Mouse (Mus musculus) urinary bladder, postnatal 4 days (tissue): ENCODE data around the gene Tmem50a.
"Not testable (repeated sequence)": the region's sequence is repeated elsewhere in the genome, so short reads cannot be mapped to it uniquely, and the experiment has no call there.

Source experiments
- DNase-seq, 2 experiments: peaks; one replicate each; pipeline ENCODE4 v3.0.0; 2021 to 2022; ENCODE audit warnings: low spot score in 2 of 2

Gene Tmem50a

GRCm38 (mm10) chr4:134923258-134924018 lies 8.6 kb upstream of the Tmem50a start, which contains the start of gene Rsrp1:
Gene Rsrp1 (plus strand): TSS chr4:134923592.
- DNase-seq: peak; percentile 98

- DNase-seq: peak; percentile 52 to 69
These were observed 8.1 kb upstream of the Tmem50a start for GRCm38 (mm10) chr4:134922925-134923244.

- DNase-seq: no peak
These were observed 7.5 kb upstream of the Tmem50a start for GRCm38 (mm10) chr4:134922111-134922924.

GRCm38 (mm10) chr4:134921703-134922102 lies 6.9 kb upstream of the Tmem50a start:
- no peak for DNase-seq

- DNase-seq: no peak
These were observed 5.8 kb upstream of the Tmem50a start for GRCm38 (mm10) chr4:134920631-134921030.

- DNase-seq: no peak
These were observed 5.1 kb upstream of the Tmem50a start for GRCm38 (mm10) chr4:134919733-134920540.

- no peak for DNase-seq
These were observed 3.6 kb upstream of the Tmem50a start for GRCm38 (mm10) chr4:134918381-134918780.

GRCm38 (mm10) chr4:134917194-134917593 lies 2.4 kb upstream of the Tmem50a start:
- DNase-seq: no peak

- no peak for DNase-seq
These were observed 613 bp upstream of the Tmem50a start for GRCm38 (mm10) chr4:134915223-134916050.

- DNase-seq: no peak
These were observed 531 bp downstream of the Tmem50a start for GRCm38 (mm10) chr4:134914122-134914863.

GRCm38 (mm10) chr4:134913413-134913812 lies 1.4 kb downstream of the Tmem50a start:
- peak in 1 of 2 experiments; percentile 74 for DNase-seq

- not testable (repeated sequence) for DNase-seq
These were observed 3.4 kb downstream of the Tmem50a start for GRCm38 (mm10) chr4:134911406-134911805.

- DNase-seq: no peak
These were observed 11.8 kb downstream of the Tmem50a start for GRCm38 (mm10) chr4:134903046-134903445.

GRCm38 (mm10) chr4:134901126-134901525 lies 13.7 kb downstream of the Tmem50a start:
- DNase-seq: no peak

- no peak for DNase-seq
These were observed 17.6 kb downstream of the Tmem50a start for GRCm38 (mm10) chr4:134897256-134897655.

GRCm38 (mm10) chr4:134892096-134892495 lies 22.7 kb downstream of the Tmem50a start:
- DNase-seq: no peak

- no peak for DNase-seq
These were observed 30.5 kb downstream of the Tmem50a start for GRCm38 (mm10) chr4:134884364-134884763.

GRCm38 (mm10) chr4:134883808-134884207 lies 31.0 kb downstream of the Tmem50a start:
- no peak for DNase-seq

- no peak for DNase-seq
These were observed 31.6 kb downstream of the Tmem50a start for GRCm38 (mm10) chr4:134883266-134883665.

GRCm38 (mm10) chr4:134880041-134880440 lies 34.8 kb downstream of the Tmem50a start:
- no peak for DNase-seq
